Mouse (Mus musculus): ENCODE results near the gene Ulk1. TPM values are rescaled to one million over a fixed set of nuclear protein-coding genes. Genes with fewer than 3 reads are reported as not detected.
"Not testable (repeated sequence)": the region's sequence is repeated elsewhere in the genome, so short reads cannot be mapped to it uniquely, and the experiment has no call there.

The Ulk1 gene
- polyA plus RNA-seq, 1 experiment: 64.6 TPM

DNA sequence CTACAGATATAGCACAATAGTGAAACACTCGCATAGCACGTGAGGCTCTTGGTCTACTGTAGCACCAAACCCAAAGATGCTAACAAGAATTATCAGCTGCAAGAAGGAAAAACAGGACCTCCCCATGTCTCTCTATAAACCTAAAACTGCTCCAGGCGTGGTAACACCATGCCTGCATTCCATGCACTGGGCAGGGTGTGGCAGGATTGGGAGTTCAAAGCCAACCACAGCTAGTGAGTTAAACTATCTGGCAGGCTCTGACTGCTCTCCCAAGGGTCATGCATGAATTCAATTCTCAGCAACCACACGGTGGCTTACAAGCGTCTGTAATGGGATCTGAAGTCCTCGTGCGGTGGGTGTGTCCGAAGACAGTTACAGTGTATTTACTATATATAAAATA, 26.7 kb downstream of the Ulk1 start:
- TF ChIP-seq POLR2A (IDR thresholded peaks at IDR 0.05; ENCODE audit: borderline replicate concordance, extremely low read depth, low read depth, low read length): no peak
- no peak for TF ChIP-seq CTCF (IDR thresholded peaks at IDR 0.05; ENCODE audit: insufficient read depth, low read length)
- WGBS: 56% methylated on average over 8 of the region's 8 CpGs
- H3K4me3 ChIP-seq (replicated peaks; ENCODE audit: extremely low read depth, low read depth, low read length): no peak overlapping the region
- no peak for DNase-seq
- H3K4me1 ChIP-seq (ENCODE audit: control insufficient read depth, insufficient read depth, low read length): peaks cover 5% of the 10 kb centered on the region; the same call in 1 of the 2 replicates

DNA sequence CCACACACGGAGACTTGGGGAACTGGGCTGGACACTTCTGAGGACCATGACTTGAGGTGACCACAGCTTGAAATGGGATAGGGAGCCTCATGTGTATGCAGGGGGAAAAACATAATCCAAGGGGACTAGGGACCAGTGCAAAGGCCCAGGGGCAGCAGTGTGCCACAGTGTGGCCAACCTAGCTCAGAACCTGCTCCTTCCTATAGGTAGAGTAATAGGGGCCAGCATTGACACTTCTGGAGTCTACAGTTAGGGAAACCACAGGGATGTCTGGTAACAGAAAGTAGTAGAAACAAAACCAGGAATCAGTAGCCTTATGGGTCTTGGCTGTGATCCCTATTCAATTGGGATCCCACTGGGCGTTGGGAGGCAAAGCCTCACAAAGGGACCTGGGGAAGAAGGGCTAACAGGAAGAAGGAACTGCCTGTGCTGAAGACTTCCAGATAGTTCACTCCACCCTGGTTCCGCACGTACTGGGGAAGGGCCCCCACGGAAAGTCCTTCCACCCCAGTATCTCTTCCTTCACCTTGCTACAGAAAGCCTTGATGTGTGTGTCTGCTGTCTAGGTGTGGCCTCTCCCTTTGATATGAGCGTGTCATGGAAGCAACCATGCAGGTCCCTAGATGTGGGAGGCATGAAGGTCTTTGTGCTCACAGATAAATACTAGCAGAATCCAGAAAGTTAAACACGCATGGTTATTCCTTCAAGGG, 28.2 kb downstream of the Ulk1 start:
- H3K4me3 ChIP-seq (replicated peaks; ENCODE audit: extremely low read depth, low read depth, low read length): no peak overlapping the region
- TF ChIP-seq POLR2A (IDR thresholded peaks at IDR 0.05; ENCODE audit: borderline replicate concordance, extremely low read depth, low read depth, low read length) (no peak), CTCF (IDR thresholded peaks at IDR 0.05; ENCODE audit: insufficient read depth, low read length) (no peak)
- WGBS: 75% methylated on average over 7 of the region's 7 CpGs

DNA sequence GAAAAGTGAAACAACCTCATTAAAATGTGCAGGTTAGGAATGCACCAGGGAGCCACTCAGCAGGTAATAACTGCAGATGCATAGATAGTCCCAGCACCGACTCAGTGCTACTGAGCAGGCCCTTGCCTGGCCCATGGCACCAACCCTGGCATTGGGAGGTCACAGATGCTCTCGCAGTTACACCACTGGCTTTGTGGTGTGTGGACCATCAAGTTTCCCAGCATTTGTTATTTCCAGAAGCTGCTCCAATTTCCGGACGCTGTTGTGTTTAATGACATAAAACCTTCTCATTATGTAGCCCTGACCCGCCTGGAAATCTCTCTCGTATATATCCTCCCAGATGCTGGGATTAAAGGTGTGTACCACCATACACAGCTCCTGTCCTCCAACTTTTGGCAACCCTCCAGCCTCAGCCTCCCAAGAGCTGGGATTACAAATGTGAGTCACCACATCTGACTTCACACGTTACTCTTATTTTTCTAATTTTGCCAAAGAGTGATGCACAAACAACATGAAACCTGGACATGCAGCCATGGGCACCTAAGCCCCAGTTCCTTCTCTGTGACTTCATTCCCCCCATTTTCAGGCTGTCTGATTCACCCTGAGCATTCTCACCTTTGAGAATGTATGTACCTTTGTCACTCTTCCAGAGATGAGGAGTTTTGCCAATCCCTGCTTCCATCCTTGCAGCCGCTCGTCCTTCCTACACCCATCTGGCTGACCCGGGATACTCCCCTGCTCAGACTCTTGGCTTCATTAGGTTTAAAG, 29.0 kb downstream of the Ulk1 start:
- peak overlapping the region; percentile 71 for H3K4me3 ChIP-seq (replicated peaks; ENCODE audit: extremely low read depth, low read depth, low read length)
- H3K4me1 ChIP-seq (ENCODE audit: control insufficient read depth, insufficient read depth, low read length): peaks cover 5% of the 10 kb centered on the region; the same call in 1 of the 2 replicates
- DNase-seq: no peak
- TF ChIP-seq POLR2A (IDR thresholded peaks at IDR 0.05; ENCODE audit: borderline replicate concordance, extremely low read depth, low read depth, low read length): no peak
- no peak for TF ChIP-seq CTCF (IDR thresholded peaks at IDR 0.05; ENCODE audit: insufficient read depth, low read length)
- WGBS: 44% methylated on average over 10 of the region's 10 CpGs

More for the DNA sequence above, 28.2 kb downstream of the Ulk1 start:
- peaks cover 5% of the 10 kb centered on the region; the same call in 1 of the 2 replicates for H3K4me1 ChIP-seq (ENCODE audit: control insufficient read depth, insufficient read depth, low read length)
- DNase-seq: no peak

DNA sequence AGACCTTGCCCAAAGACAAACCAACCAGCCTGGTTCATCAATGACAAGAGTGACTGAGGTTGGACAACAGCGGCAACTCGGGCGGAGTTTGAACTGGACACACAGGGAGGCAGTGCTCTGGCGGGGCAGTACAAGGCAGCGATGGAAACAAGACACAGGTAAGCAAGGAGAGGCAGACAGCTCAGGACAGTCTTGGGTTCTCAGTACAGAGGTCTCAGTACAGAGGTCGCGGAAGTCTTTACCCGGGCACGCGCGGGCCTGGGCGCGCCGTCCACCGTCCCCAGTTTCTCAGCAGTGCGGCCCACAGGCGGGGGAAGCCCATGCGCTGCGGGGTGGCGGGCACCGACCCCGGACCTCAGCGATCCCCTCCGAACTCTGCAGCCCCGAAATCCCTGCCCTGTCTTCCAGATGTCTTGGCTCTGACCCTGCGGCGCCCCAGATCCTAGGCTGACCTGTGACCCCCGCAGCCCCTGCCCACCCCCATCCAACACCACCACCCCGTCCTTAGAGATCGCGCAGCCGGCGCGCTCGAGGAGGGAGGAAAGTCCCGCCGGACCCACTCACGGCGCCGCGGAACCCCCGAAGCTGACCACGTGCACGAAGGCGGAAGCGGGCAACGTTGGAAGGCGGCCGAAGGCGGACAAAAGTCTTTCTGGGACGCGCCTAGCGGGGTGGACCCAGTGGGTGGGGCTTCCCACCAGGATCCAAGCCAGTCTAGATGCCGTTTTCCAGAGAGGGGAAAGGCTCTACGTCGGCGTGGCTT, 29.7 kb downstream of the Ulk1 start, which contains the start of gene Pus1:
TSS of gene Pus1 (minus strand) at position 662 of the 763 bp plus-strand sequence.
- peak; percentile 92 for DNase-seq
- Histone ChIP-seq H3K4me3 (replicated peaks; ENCODE audit: extremely low read depth, low read depth, low read length) (peak within 1 kb of the TSS; percentile 71), H3K4me1 (ENCODE audit: control insufficient read depth, insufficient read depth, low read length) (peaks cover 5% of the 10 kb centered on the region; the same call in 1 of the 2 replicates)
- peak; percentile 22; the same call in 1 of the 2 replicates for TF ChIP-seq POLR2A (IDR thresholded peaks at IDR 0.05; ENCODE audit: borderline replicate concordance, extremely low read depth, low read depth, low read length)
- no peak for TF ChIP-seq CTCF (IDR thresholded peaks at IDR 0.05; ENCODE audit: insufficient read depth, low read length)
- WGBS: under 1% methylated on average over 57 of the region's 57 CpGs

DNA sequence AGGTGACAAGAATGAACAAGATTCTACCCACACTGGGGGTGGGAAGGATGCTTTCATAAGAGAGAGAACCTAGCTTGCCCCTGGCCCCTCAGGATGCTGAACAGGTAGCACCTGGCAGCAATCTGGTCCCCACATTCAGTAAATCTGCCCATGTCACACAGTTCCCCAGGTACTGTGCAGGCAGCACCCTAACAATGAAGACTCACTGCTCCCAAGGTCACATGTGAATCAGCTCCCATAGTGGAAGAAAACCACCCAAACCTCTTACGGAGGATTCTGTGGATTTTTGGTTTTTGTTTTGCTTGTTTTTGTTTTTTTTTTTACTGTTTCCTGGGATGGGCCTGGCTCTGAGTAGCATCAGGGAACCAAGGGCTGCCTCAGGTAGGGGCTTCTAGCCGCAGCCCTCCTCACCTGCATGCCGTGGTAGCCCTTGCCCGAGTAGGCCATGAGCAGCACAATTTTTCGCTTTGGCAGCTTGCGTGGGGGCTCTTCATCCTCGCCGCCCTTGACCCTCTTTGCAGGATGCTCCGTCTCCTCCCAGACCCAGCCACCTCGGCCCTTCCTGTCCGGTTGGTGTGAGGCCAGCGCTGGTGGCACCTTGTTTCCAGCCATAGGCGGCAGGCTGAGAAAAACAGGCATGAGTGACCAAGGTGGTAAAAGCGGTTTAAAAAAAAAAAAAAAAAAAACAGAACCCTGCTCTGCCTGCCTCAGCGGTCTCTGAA, 30.5 kb downstream of the Ulk1 start:
- Histone ChIP-seq H3K4me3 (replicated peaks; ENCODE audit: extremely low read depth, low read depth, low read length) (peak overlapping the region; percentile 71), H3K4me1 (ENCODE audit: control insufficient read depth, insufficient read depth, low read length) (peaks cover 5% of the 10 kb centered on the region; the same call in 1 of the 2 replicates)
- DNase-seq: no peak
- 15% methylated on average over 15 of the region's 15 CpGs for WGBS
- TF ChIP-seq CTCF (IDR thresholded peaks at IDR 0.05; ENCODE audit: insufficient read depth, low read length) (no peak), POLR2A (IDR thresholded peaks at IDR 0.05; ENCODE audit: borderline replicate concordance, extremely low read depth, low read depth, low read length) (no peak)

DNA sequence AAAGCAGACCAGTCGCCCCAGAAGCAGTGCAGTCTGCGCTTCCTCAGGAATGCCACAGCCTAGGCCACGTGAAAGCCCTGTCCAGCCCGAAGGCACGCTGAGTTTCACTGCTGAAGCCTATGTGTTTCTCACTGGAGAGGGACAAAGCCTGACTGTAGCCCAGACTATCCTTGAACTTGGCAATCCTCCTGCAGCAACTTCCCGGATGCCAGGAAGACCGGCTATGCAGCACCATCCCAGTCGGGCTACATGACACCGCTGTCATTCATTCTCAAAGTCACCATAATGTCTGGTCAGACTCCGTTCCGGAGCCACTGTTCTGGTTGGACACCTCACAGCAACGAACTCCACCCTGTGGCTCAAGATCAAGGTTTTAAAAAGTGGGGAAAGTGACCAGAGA, 31.6 kb downstream of the Ulk1 start:
- peaks cover 5% of the 10 kb centered on the region; the same call in 1 of the 2 replicates for H3K4me1 ChIP-seq (ENCODE audit: control insufficient read depth, insufficient read depth, low read length)
- DNase-seq: no peak
- H3K4me3 ChIP-seq (replicated peaks; ENCODE audit: extremely low read depth, low read depth, low read length): no peak overlapping the region
- TF ChIP-seq CTCF (IDR thresholded peaks at IDR 0.05; ENCODE audit: insufficient read depth, low read length) (no peak), POLR2A (IDR thresholded peaks at IDR 0.05; ENCODE audit: borderline replicate concordance, extremely low read depth, low read depth, low read length) (no peak)
- WGBS: 85% methylated on average over 12 of the region's 12 CpGs

DNA sequence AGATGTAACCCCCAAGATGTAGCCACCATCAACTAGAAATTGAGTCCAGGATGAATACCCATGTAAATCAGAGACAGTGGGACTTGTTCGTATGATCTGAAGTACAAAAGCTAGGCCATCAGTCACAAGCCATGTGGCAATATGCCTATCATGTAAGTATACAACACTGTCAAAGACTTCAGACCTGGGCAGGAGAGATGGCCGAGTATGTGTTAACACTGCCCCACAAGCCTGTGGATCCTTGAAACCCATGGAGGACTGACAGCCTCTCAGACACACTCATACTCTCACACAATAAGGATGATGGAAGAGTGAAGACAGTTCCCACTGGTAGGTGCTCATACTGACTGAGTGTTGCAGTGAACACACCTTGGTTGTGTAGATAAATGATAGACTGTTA, 33.8 kb downstream of the Ulk1 start:
- no peak for DNase-seq
- WGBS: 92% methylated on average over 2 of the region's 2 CpGs
- Histone ChIP-seq H3K4me3 (replicated peaks; ENCODE audit: extremely low read depth, low read depth, low read length) (no peak overlapping the region), H3K4me1 (ENCODE audit: control insufficient read depth, insufficient read depth, low read length) (peaks cover 5% of the 10 kb centered on the region; the same call in 1 of the 2 replicates)
- TF ChIP-seq POLR2A (IDR thresholded peaks at IDR 0.05; ENCODE audit: borderline replicate concordance, extremely low read depth, low read depth, low read length) (no peak), CTCF (IDR thresholded peaks at IDR 0.05; ENCODE audit: insufficient read depth, low read length) (no peak)

DNA sequence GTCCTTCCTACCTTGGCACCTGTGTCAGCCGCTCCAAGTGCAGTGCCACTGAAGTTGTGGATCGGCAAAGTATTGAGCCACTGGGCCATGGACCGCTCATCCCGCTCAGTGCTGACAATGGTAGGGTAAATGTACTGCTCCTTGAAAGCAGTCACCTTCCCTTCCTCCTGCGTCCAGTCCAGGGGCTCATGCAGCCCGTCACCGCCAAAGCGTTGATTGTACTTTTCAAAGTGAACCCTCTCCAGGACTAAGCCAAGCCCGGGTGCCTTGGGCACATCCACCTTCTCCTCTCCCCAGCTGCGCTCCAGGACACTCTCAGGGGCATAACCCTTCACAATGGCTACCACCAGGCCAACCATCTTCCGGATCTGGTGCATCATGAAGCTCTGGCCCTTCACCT, 35.4 kb downstream of the Ulk1 start:
- WGBS: 93% methylated on average over 11 of the region's 11 CpGs
- DNase-seq: no peak
- TF ChIP-seq POLR2A (IDR thresholded peaks at IDR 0.05; ENCODE audit: borderline replicate concordance, extremely low read depth, low read depth, low read length): no peak
- TF ChIP-seq CTCF (IDR thresholded peaks at IDR 0.05; ENCODE audit: insufficient read depth, low read length): no peak

DNA sequence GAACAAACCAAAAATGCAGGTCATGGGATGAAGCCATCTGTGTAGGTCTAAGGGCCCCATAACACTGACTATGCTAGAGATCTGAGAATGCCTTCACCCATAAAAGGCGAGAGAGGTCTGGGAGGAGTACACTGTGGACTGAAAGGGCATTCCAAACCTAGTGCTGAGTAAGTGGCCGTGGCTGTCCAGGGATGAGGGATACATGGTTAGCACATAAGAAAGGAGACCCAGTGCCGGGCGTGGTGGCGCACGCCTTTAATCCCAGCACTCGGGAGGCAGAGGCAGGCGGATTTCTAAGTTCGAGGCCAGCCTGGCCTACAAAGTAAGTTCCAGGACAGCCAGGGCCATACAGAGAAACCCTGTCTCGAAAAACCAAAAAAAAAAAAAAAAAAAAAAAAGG, 37.0 kb downstream of the Ulk1 start:
- not testable (repeated sequence) for H3K4me3 ChIP-seq (replicated peaks; ENCODE audit: extremely low read depth, low read depth, low read length); H3K4me1 ChIP-seq (ENCODE audit: control insufficient read depth, insufficient read depth, low read length); DNase-seq
- WGBS: 91% methylated on average over 10 of the region's 10 CpGs

More for the DNA sequence above, 35.4 kb downstream of the Ulk1 start:
- H3K4me1 ChIP-seq (ENCODE audit: control insufficient read depth, insufficient read depth, low read length): 0 out of 2 replicates have a peak, but pooled peaks cover under 1% of the 10 kb centered on the region
- H3K4me3 ChIP-seq (replicated peaks; ENCODE audit: extremely low read depth, low read depth, low read length): no peak overlapping the region
